Mouse (Mus musculus) CD4-positive naive resting alpha-beta T cell, adult 57 days (primary cell): ENCODE measurements around the gene Vmn2r43. TPM values are rescaled to one million over a fixed set of nuclear protein-coding genes. Genes with fewer than 3 reads are reported as not detected.

ENCODE experiments used
- total RNA-seq: library from RNA; stranded (reverse); gene quantifications from one replicate; pipeline ENCODE4 v1.2.4, GENCODE M21; 2023

Gene Vmn2r43
- not detected for total RNA-seq

GRCm38 (mm10) chr7:8260499-8260898, at the start of gene Vmn2r43:
Gene Vmn2r43 (minus strand): TSS chr7:8260599.

GRCm38 (mm10) chr7:8200220-8200619, 60.2 kb downstream of the Vmn2r43 start, which contains the start of gene Vmn2r42:
Gene Vmn2r42 (minus strand): TSS chr7:8200320.

Other genes with a start within 250 kb of the Vmn2r43 start
- gene Vmn2r41, start 98.9 kb downstream of the Vmn2r43 start, total RNA-seq: not detected
- not detected for gene Vmn2r42, start 60.3 kb downstream of the Vmn2r43 start, total RNA-seq
- not detected for gene Vmn2r44, start 122.7 kb upstream of the Vmn2r43 start, total RNA-seq
- gene Vmn2r45, start 228.5 kb upstream of the Vmn2r43 start, total RNA-seq: not detected